Comparison of ENCODE assay signal across 11 mouse cellular contexts in the genomic region with DNA sequence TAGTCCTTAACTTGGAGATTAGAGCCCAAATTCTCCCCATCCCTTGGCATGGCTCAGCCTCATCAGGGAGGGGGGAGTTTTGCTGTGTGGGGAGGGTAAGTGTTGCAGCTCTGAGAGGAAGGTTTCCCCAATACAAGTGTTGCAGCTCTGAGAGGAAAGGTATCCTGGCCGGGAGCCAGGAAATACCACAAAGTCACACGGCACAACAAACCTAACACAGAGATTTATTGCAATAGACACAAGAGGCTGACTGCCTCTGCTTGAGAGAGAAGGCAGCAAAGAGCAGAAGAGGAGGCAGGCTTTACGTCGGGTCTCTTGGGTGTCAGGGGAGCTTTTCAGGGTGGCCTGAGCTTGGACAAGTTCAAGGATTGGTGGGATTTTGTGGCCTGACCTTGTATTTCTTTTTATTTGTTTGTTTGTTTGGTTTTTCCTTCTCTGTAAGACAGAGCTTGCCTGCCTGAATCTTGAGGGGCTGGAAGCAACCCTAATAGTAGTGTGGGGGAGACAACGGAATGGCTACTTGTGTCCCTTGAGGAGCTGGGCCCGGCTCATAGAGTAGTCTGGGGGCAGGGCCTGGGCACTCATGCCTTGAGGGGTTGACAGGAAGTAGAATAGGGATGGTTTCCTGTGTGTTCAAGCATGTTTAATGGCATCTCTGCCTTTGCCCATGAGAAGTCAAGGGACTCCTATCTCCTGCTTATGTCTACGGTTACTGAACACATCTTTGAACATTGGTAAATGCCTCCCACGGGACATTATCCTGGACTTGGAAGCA.
A peak's percentile ranks its signal among the peaks of the same experiment; 100 is the strongest.
DNase-seq lines count a peak whose midpoint lies in the region; ATAC-seq lines count a peak whose summit lies in the region.
"Had no signal": no experiment of that assay in that cellular context is flagged by ENCODE, and none has a peak within 500 bp of the region (broad histone marks: within the 10 kb centered on the region; RNA-seq: fewer than 3 reads in every experiment).

No protein-coding gene starts in this region.

- DNase-seq in 3T3-L1 (ENCODE audit: low read depth, low spot score) (peak; percentile 29), 416B (ENCODE audit: low read depth) (peak; percentile 34)
- peak; percentile 48 for DNase-seq in kidney, adult 11 months
- peak; percentile 56 to 71 for DNase-seq in kidney, postnatal 4 days
- DNase-seq in hindbrain, embryonic 10.5 days (ENCODE audit: low spot score) = no peak
- no peak for DNase-seq in ovary, postnatal 14 days (ENCODE audit: low spot score)
- DNase-seq: adrenal gland, postnatal 10 days; heart, postnatal 36 days had no signal

- no peak overlapping the region for H3K4me3 ChIP-seq in hindbrain, embryonic 10.5 days
- H3K4me3 ChIP-seq in neural tube, embryonic 15.5 days (replicated peaks) = no peak overlapping the region
- H3K4me3 ChIP-seq: forebrain, embryonic 10.5 days; limb, embryonic 15.5 days had no signal

- no peaks in the 10 kb centered on the region for H3K9me3 ChIP-seq in hindbrain, embryonic 10.5 days
- H3K9me3 ChIP-seq in neural tube, embryonic 15.5 days (replicated peaks) = no peaks in the 10 kb centered on the region
- H3K9me3 ChIP-seq: forebrain, embryonic 10.5 days; limb, embryonic 15.5 days had no signal

- H3K4me1 ChIP-seq in hindbrain, embryonic 10.5 days (replicated peaks) = no peaks in the 10 kb centered on the region
- no peaks in the 10 kb centered on the region for H3K4me1 ChIP-seq in neural tube, embryonic 15.5 days
- H3K4me1 ChIP-seq: forebrain, embryonic 10.5 days had no signal

- H3K9ac ChIP-seq in neural tube, embryonic 15.5 days (replicated peaks) = no peak overlapping the region
- H3K9ac ChIP-seq: limb, embryonic 15.5 days had no signal

- ATAC-seq in neural tube, embryonic 15.5 days (ENCODE audit: low FRiP score) = no peak

- H3K27me3 ChIP-seq in hindbrain, embryonic 10.5 days (ENCODE audit: insufficient read depth, poor library complexity, severe bottlenecking) = no peaks in the 10 kb centered on the region
- no peaks in the 10 kb centered on the region for H3K27me3 ChIP-seq in neural tube, embryonic 15.5 days (replicated peaks)
- H3K27me3 ChIP-seq: limb, embryonic 15.5 days had no signal

- no peak overlapping the region for H3K27ac ChIP-seq in hindbrain, embryonic 10.5 days
- no peak overlapping the region for H3K27ac ChIP-seq in neural tube, embryonic 15.5 days (replicated peaks)
- H3K27ac ChIP-seq: forebrain, embryonic 10.5 days; limb, embryonic 15.5 days had no signal

- H3K4me2 ChIP-seq in neural tube, embryonic 15.5 days = no peak overlapping the region
- H3K4me2 ChIP-seq: limb, embryonic 15.5 days had no signal

- 85% methylated on average over 8 of the region's 8 CpGs for WGBS in hindbrain, embryonic 10.5 days
- WGBS in neural tube, embryonic 15.5 days = 58% methylated on average over 8 of the region's 8 CpGs

- no peaks in the 10 kb centered on the region for H3K36me3 ChIP-seq in hindbrain, embryonic 10.5 days
- H3K36me3 ChIP-seq in neural tube, embryonic 15.5 days = no peaks in the 10 kb centered on the region
- H3K36me3 ChIP-seq: forebrain, embryonic 10.5 days; limb, embryonic 15.5 days had no signal

Comparison
In these comparisons a context has a peak if more than half of its experiments do, and no peak if none do; other contexts are left out.
1. DNase-seq: peak in 3T3-L1 (single experiment), 416B (single experiment), kidney, adult 11 months (single experiment) and kidney, postnatal 4 days (2 of 2); none in hindbrain, embryonic 10.5 days (single experiment) and ovary, postnatal 14 days (single experiment).